Mouse (Mus musculus): Measurements from ENCODE around the gene Nfrkb. TPM values are rescaled to one million over a fixed set of nuclear protein-coding genes. Genes with fewer than 3 reads are reported as not detected.

Gene Nfrkb
- 10 to 100 TPM; 37.1 to 54.1 TPM for polyA plus RNA-seq (2017; shearing (Covaris generic))

GRCm38 (mm10) chr9:31385947-31386354 lies at the start of gene Nfrkb:
Nfrkb (plus strand) TSS chr9:31386192.
- ATAC-seq = peak; percentile 97

DNA sequence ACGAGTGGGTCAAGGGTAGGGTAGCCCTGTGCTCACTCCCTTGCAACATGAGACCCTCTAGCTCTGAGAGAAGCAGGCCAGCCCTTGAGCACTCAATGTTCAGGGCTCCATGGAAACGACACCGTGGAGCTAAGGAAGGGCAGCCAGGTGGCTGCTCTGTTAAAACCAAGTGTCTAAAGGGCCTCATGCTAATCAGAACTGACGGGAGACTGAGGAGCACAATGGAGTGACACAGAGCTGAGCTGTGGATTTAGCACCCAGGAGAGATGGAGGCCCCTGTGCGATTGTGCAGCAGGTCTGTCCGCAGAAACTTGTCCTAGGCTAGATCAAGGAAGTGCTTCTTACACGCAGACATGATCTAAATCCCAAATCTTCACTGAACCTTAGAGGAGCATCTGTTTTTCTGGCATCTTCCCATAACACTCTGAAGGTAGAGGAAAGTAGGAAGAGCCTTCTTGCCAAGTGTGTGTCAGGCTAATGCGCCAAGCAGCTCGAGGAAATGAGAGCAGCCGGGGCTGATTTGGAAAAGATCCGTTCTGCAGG lies 41.6 kb upstream of the Nfrkb start:
- ATAC-seq = no peak

- no peak for ATAC-seq
These were observed 39.4 kb upstream of the Nfrkb start for GRCm38 (mm10) chr9:31346575-31347080.

- no peak for ATAC-seq
These were observed 37.5 kb upstream of the Nfrkb start for GRCm38 (mm10) chr9:31348458-31348857.

GRCm38 (mm10) chr9:31348915-31349314 lies 37.1 kb upstream of the Nfrkb start:
- peak; percentile 61 for ATAC-seq

DNA sequence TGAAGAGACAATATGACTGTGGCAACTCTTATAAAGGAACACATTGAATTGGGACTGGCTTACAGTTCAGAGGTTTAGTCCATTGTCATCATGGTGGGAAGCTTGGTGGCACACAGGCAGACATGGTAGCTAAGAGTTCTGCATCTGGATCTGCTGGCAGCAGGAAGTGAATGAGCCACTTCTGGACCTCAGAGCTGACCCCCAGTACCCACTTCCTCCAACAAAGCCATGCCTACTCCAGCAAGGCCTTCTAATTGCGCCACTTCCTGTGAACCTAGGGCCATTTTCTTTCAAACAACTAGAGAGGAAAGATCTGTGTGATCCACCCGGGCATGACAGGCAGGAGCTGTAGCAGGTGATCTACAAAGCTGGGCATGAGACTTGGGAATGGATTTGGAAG lies 33.3 kb upstream of the Nfrkb start:
- no peak for ATAC-seq

DNA sequence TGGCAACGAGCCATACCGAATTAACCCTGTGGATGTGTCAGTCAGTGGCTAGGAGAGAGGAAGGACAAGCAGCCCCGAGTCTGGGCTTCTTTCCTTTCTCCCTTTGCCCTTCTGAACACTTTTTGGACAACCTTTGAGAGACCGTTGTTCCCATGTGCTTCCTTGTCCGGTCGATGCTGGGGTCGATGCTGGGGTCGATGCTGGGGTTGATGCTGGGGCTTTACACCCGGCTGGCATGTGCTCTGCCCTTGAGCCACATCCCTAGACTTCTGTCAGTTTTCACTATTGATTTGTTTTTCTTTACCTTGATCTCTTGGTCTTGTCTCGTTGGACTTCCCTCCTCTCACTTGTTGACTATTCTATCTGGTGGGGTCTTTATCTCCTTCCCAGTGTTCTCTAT lies 32.5 kb upstream of the Nfrkb start:
- ATAC-seq = no peak

DNA sequence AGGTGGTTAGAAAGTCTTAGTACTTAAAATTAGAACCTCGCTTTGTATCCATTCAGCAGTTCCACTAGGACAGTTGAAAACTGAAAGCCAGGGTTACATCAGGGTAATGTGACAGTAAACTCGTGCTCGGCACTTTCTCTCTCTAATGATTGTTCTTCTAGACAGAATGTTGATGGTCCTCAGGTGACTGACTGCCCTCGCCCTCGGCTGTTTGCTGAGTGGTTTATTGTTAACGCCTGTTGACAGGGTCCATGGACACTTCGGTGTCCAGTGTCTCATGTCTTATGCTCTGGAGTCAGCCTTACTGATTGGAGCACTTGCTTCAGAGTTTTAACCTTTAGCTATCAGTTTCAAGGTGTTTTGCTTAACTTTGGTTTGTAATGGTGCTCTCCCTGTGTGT lies 31.9 kb upstream of the Nfrkb start:
- no peak for ATAC-seq

DNA sequence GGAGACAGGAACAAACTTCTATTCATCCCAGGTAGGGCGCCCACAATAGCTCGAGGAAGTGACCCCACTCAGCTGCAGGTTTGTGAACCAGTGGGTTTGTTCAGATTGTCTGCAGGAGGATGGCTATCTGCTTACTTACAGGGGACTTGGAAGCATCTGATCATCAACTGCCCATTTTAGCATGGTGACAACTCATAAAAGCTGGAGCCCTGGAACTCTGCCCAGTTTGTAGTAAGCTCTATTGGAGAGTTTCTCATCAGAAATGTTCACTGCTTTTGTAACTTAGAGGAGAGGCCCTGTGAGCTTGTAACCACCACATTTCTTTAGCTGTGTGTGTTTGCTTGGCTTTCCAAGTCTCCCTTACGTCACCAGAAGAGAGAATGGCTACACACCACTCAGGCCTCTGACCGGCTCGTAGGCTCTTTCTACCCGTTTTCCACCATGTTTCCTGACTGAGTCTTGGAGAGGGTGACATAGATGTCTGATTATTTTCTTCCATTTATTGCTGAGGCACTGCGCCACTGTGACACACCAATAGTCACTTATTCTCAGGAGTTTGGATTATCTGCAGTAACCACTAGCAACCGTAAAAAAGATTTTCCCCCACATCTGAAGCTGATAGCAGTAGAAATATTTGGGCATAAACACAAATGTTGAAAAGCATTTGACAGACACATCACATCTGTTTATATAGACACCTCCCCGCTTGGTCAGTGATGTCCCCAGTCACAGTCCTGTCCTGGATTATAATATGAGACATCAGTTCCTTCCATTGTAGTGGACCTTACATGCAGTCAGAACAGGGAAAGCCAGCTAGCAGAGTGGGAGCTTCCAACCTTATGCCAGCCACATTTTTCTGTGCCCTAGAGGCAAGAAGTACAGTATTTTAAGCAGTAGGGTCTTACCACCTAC lies 22.0 kb upstream of the Nfrkb start:
- no peak for ATAC-seq

GRCm38 (mm10) chr9:31365086-31365485 lies 20.9 kb upstream of the Nfrkb start:
- no peak for ATAC-seq

DNA sequence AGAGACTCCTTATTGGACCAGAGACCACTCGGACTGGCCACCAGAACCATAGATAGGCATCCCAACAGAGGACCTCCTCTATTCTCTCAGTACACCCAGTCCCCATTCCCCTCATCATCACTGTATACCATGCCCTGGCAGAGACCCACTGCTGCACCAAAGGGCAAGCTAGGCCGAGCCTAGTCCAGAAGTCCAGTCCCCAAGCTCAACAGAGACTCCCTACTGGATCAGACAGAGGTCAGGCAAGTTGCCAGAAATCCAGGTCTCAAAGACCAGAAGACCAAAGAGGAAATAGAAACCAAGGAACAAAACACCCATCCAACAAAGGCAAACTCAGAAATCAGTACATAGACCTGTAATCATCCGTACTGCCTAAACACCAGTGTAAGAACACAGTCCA lies 14.3 kb upstream of the Nfrkb start:
- ATAC-seq = no peak

DNA sequence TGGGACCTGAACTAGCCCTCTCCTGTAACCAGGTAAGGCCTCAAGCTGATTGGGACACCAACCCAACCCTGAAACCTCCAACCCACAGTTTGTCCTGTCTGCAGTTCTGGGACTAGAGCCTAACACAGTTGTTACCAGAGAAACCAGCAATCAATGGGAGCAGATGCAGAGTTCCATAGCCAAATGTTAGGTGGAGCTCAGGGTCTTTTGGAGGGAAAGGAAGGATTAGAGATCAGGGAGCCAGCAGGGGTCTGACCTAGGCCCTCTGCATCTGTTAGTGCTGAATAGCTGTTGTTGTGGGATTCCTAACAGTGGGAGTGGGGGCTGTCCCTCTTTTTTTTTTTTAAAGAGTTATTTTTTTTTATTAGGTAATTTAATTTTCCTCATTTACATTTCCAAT lies 9.3 kb upstream of the Nfrkb start:
- ATAC-seq = no peak

DNA sequence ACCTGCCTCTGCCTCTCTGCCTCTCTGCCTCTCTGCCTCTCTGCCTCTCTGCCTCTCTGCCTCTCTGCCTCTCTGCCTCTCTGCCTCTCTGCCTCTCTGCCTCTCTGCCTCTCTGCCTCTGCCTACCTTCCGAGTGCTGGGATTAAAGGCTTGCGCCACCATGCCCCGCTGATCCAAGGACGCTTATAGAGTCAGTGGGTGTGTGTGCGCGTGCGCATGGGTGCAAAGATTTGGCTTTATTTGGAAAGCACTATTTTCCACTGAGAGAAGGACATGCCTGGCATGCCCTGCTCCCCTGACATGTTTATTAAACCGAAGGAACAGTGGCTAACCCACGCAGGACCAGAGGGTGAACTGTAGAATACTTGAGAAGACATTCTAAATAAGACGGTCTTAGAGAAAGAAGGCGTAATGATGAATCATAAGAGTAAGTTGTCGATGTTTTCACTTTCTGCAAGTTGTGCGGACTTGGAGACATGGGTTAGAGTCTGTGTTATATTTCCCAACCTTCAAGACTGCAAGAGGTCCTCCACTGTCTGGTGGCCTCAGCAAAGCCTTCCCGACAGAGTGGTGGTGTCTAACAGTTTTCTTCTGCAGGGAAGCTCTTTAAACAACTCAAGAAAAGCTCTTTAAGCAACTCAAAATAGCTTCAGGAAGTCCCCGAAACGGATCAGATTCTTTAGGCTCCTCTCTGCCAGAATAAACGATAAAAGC lies 1.0 kb upstream of the Nfrkb start:
- ATAC-seq = no peak

DNA sequence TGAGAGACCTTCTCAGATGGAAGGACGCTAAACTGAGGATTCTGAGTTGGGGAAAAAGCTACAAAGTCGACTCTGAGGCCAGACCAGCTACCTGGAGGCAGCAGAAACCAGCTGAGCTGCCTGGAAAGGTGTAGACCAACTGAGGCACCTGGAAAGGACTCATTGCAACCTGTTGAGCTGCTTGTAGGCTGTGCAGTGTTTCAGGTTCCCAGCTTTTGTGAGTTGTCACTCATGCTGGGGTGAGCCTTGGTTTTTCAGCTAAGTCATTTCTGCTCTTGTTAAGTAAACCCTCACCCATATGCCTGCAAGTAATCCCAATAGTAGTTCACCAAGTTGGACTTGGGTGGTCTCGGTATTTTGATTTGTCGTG lies 507 bp upstream of the Nfrkb start:
- peak; percentile 30 for ATAC-seq

GRCm38 (mm10) chr9:31386368-31387180 lies 582 bp downstream of the Nfrkb start:
- peak; percentile 35 for ATAC-seq

DNA sequence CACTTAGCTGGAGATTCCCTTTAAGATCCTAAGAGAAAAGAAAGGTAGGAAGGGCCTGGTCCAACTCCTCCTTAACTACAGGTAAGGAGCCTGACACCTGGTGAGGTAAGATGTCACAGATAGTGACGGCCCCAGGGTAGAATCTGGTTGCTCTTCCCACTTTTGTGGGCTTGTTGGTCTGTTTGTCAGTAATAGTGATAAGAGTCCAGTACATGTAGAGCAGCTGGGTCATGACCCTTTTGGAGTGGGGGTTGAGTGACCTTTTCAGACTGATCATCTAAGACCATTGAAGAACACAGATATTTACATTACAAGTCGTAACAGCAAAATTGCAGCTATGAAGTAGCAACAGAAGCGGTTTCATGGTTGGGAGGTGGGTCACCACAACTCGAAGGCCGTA lies 1.2 kb downstream of the Nfrkb start:
- no peak for ATAC-seq

- ATAC-seq = peak; percentile 78
These were observed 14.4 kb downstream of the Nfrkb start for GRCm38 (mm10) chr9:31400441-31400840.

DNA sequence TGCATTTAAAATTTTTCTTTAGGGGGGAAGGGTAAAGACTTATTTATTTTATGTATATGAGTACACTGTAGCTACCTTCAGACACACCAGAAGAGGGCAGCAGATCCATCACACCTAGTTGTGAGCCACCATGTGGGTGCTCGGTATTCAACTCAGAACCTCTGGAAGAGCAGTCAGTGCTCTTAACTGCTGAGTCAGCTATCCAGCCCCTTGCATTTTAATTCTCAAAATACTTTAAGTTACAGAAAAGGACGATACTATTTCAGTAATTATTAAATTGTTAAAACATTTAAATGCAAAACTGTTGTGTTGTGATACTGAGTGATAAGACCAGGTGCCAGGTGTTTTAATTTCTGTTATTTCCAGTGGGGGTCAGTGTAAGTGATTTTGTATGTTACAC lies 18.3 kb downstream of the Nfrkb start:
- ATAC-seq = no peak

DNA sequence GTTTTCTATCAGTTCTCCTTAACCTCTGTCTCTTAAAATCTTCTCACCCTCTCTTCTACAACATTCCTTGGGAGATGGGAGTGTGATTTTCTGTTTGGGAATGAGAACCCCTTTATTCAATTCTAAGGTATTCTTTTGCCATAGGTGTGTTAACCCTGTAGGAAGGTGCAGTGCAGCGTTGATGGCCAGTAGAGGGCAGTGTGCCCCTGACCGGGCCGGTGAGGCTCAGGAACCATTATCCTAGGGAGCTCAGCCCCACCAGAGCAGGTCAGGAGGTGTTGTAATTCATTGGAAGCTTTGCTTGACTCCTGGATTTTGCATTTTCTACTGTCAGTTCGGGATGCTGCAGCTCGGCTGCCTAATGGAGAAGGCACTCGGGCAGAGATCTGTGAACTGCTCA lies 19.2 kb downstream of the Nfrkb start:
- no peak for ATAC-seq

DNA sequence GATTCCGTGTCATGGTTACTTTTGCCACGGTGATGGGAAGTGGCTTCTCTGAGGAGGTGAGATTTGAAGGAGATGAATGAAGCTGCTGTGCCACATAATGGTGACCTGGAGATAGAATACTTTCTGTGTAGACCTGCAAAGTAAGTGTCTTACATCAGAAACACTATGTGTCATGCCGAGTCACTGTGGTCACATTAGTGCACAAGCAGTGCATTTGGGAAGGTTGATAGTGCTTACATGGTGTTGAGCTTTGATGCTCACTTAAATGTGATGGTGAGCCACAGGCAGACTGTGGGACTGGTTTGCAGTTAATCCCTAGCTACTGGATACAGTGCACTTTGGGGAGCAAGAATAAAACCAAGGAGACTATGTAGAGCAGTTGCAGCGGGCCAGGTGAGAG lies 26.2 kb downstream of the Nfrkb start:
- no peak for ATAC-seq

DNA sequence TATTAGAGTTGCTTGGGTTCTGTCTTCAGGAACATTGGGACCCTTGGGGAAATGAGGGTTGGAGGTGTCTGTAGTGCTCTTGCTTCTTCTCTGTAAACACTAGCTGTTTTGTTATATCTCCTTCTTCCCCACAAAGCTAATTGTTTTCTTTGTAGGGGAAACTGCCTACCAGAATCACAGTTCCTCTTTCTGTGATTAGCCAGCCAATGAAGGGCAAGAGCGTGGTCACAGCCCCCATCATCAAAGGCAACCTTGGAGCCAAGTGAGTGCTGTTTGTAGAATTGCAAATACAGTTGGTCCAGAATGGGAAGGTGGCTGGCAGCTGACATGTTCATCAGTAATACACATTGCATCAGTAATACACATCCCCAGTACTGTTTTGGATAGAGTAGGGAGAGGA lies 32.8 kb downstream of the Nfrkb start:
- no peak for ATAC-seq

DNA sequence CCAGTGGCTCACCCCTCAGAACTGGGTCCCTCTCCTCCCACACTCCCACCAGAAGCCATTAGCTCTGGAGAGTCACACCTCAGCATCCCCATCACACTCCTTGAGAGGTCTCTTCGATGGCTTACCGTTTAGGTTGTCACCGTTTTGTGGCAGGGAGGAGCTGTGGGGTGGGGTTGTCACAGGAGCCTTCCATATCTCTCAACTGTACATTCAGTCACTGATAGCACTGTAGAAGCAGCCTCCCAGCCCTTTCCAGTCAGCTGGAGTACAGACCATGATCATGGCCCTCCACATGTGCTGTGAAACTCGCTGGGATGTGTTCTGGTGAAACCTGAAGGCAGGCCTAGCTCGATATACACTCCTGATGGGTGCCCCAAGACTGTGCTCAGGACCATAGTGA lies 36.2 kb downstream of the Nfrkb start:
- ATAC-seq = no peak

DNA sequence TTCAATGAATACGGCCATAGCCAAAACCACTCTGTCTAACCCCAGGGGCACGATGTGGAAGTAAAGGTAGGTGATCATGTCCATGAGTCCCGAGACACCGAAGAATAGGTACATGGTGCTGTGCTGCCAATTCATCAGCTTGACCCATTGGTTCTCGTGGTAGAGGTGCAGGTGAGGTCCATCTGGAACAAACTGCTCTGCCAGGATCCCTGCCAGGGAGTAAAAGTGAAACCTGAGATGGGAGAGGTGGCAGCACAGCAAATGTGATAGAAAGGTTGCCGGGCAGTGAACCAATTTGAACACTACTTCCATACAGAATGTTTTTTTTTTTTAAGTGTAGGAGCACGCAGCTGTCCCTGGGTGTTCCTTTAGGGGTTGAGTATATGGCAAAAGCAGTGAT lies 43.0 kb downstream of the Nfrkb start:
- ATAC-seq = no peak

All from CD4-positive, CD25-positive, alpha-beta regulatory T cell, adult 4 months (primary cell).